Mouse (Mus musculus): ENCODE results near the gene Cyp4a10.

DNA sequence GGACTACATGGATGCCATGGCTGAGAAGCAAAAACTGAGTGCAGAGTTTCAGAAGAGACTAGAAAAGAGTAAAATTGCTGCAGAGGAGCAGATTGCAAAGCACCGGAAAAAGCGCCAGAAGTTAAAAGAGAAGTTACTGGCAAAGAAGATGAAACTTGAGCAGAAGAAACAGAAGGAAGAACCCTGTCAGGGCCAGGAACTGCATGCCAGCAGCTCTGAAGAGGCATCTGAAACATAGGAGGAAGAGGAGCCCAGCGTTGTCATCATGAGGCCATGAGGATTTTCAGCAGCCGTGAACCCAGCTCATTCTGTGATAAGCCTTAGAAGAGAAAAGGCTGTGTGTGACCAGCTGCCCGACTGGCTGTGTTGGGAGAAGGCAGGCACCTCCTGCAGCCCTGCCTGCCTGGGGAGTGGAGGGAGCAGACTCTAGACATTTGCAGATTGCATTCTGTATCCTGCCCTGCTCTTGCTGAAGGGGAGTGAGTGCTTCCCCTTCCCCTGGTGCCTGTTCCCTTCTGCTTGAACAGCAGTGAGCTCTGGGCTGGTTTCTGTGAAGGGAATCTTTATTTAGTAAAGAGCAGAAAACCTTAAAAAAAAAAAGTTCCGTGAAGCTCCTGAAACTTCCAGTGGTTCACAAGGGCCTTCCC lies 36.9 kb upstream of the Cyp4a10 start:
- no peak for TF ChIP-seq E2F4 (IDR thresholded peaks at IDR 0.05; ENCODE audit: insufficient read depth)
- TF ChIP-seq POLR2A (IDR thresholded peaks at IDR 0.05; ENCODE audit: insufficient read length, low read depth) = no peak
- TF ChIP-seq USF1 (IDR thresholded peaks at IDR 0.05; ENCODE audit: low read depth) = no peak
- no peak for TF ChIP-seq MAX (IDR thresholded peaks at IDR 0.05; ENCODE audit: low read depth)
- no peak for TF ChIP-seq MYOG (IDR thresholded peaks at IDR 0.05; ENCODE audit: control insufficient read depth in 1 of 3, insufficient read depth in 1 of 3, insufficient read length in 2 of 3, low read depth in 2 of 3)
- TF ChIP-seq REST (IDR thresholded peaks at IDR 0.05; ENCODE audit: insufficient read depth, insufficient read length) = no peak
- TF ChIP-seq TCF12 (IDR thresholded peaks at IDR 0.05; ENCODE audit: insufficient read depth, poor library complexity, severe bottlenecking) = no peak
- no peak for TF ChIP-seq POLR2AphosphoS2 (IDR thresholded peaks at IDR 0.05; ENCODE audit: insufficient read length, low read depth)
- TF ChIP-seq MYOD1 (IDR thresholded peaks at IDR 0.05; ENCODE audit: control insufficient read depth in 1 of 3, insufficient read length in 2 of 3, low read depth in 2 of 3) = no peak

Measured in myocyte (in vitro differentiated cells).